Mouse (Mus musculus): ENCODE results near the gene Havcr2. TPM values are rescaled to one million over a fixed set of nuclear protein-coding genes. Genes with fewer than 3 reads are reported as not detected.

Gene Havcr2
- total and polyA plus RNA-seq, 3 experiments: 1.3 to 2.1 TPM; not detected in 1

DNA sequence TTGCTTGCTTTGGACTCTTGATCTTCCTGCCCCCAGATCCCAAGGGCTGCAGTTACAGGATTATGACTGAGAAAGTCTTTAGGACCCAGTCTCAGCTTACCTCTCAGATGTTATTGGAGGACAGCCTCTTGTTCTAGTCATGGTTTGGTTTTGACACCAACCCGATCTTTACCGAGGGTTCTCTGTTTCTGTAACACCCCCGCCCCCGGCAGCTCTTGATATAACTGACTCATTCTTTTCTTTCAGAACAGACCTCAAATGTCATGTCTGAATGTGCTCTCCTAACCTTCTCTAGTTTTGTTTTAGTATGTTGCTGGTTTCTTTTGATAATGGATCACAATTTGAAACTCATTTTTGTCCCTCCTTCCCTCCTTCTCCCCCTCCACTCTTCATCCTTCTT is 19.5 kb downstream of the Havcr2 start:
- Histone ChIP-seq H3K27me3 (ENCODE audit: control insufficient read depth in 1 of 2, insufficient read depth in 2 of 2, low read length in 2 of 2) (no peaks in the 10 kb centered on the region), H3K36me3 (ENCODE audit: control insufficient read depth in 1 of 2, insufficient read depth in 2 of 2, low read length in 2 of 2) (no peaks in the 10 kb centered on the region; a peak in 1 of 4 replicates), H3K79me2 (ENCODE audit: control insufficient read depth, insufficient read depth, low read length, poor library complexity) (no peaks in the 10 kb centered on the region), H3K27ac (ENCODE audit: control insufficient read depth, low read depth, low read length) (no peak overlapping the region), H3K4me1 (ENCODE audit: control insufficient read depth in 1 of 2, insufficient read depth in 2 of 2, low read length in 2 of 2) (no peaks in the 10 kb centered on the region), H3K4me3 (ENCODE audit: control insufficient read depth in 1 of 2, insufficient read depth in 1 of 2, low read depth in 2 of 2, low read length in 2 of 2) (no peak overlapping the region), H3K9ac (ENCODE audit: control insufficient read depth, low read depth, low read length, poor library complexity, severe bottlenecking) (no peak overlapping the region), H3K9me3 (replicated peaks; ENCODE audit: insufficient read depth, low read length) (no peaks in the 10 kb centered on the region)
- TF ChIP-seq MXI1 (IDR thresholded peaks at IDR 0.05; ENCODE audit: low read depth, low read length): no peak
- no peak for TF ChIP-seq GATA1 (IDR thresholded peaks at IDR 0.05; ENCODE audit: low read depth, low read length)
- TF ChIP-seq CHD1 (IDR thresholded peaks at IDR 0.05; ENCODE audit: low read depth, low read length): no peak
- no peak for DNase-seq (ENCODE audit: low read depth, low spot score)

DNA sequence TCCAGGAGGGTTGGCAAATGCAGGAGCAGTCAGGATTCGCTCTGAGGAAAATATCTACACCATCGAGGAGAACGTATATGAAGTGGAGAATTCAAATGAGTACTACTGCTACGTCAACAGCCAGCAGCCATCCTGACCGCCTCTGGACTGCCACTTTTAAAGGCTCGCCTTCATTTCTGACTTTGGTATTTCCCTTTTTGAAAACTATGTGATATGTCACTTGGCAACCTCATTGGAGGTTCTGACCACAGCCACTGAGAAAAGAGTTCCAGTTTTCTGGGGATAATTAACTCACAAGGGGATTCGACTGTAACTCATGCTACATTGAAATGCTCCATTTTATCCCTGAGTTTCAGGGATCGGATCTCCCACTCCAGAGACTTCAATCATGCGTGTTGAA is 24.6 kb downstream of the Havcr2 start:
- Histone ChIP-seq H3K9me3 (replicated peaks; ENCODE audit: insufficient read depth, low read length) (no peaks in the 10 kb centered on the region), H3K36me3 (ENCODE audit: control insufficient read depth in 1 of 2, insufficient read depth in 2 of 2, low read length in 2 of 2) (no peaks in the 10 kb centered on the region; a peak in 1 of 4 replicates), H3K79me2 (ENCODE audit: control insufficient read depth, insufficient read depth, low read length, poor library complexity) (no peaks in the 10 kb centered on the region), H3K4me1 (ENCODE audit: control insufficient read depth in 1 of 2, insufficient read depth in 2 of 2, low read length in 2 of 2) (no peaks in the 10 kb centered on the region), H3K27me3 (ENCODE audit: control insufficient read depth in 1 of 2, insufficient read depth in 2 of 2, low read length in 2 of 2) (peaks cover 0 to 2% of the 10 kb centered on the region in 2 experiments; a peak in 1 of 4 replicates), H3K9ac (ENCODE audit: control insufficient read depth, low read depth, low read length, poor library complexity, severe bottlenecking) (no peak overlapping the region), H3K27ac (ENCODE audit: control insufficient read depth, low read depth, low read length) (no peak overlapping the region), H3K4me3 (ENCODE audit: control insufficient read depth in 1 of 2, insufficient read depth in 1 of 2, low read depth in 2 of 2, low read length in 2 of 2) (no peak overlapping the region)
- no peak for DNase-seq (ENCODE audit: low read depth, low spot score)
- TF ChIP-seq ZC3H11A (IDR thresholded peaks at IDR 0.05; ENCODE audit: low read depth, low read length): no peak

DNA sequence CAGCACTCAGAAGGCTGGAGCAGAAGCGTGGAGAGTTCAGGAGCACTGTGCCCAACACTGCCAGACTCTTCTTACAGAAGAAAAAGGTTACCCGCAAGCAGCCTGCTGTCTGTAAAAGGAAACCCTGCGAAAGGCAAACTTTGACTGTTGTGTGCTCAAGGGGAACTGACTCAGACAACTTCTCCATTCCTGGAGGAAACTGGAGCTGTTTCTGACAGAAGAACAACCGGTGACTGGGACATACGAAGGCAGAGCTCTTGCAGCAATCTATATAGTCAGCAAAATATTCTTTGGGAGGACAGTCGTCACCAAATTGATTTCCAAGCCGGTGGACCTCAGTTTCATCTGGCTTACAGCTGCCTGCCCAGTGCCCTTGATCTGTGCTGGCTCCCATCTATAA is 25.8 kb downstream of the Havcr2 start:
- Histone ChIP-seq H3K79me2 (ENCODE audit: control insufficient read depth, insufficient read depth, low read length, poor library complexity) (no peaks in the 10 kb centered on the region), H3K36me3 (ENCODE audit: control insufficient read depth in 1 of 2, insufficient read depth in 2 of 2, low read length in 2 of 2) (no peaks in the 10 kb centered on the region), H3K4me1 (ENCODE audit: control insufficient read depth in 1 of 2, insufficient read depth in 2 of 2, low read length in 2 of 2) (no peaks in the 10 kb centered on the region), H3K27ac (ENCODE audit: control insufficient read depth, low read depth, low read length) (no peak overlapping the region), H3K9ac (ENCODE audit: control insufficient read depth, low read depth, low read length, poor library complexity, severe bottlenecking) (no peak overlapping the region), H3K4me3 (ENCODE audit: control insufficient read depth in 1 of 2, insufficient read depth in 1 of 2, low read depth in 2 of 2, low read length in 2 of 2) (no peak overlapping the region), H3K27me3 (ENCODE audit: control insufficient read depth in 1 of 2, insufficient read depth in 2 of 2, low read length in 2 of 2) (peaks cover 0 to 2% of the 10 kb centered on the region in 2 experiments; a peak in 2 of 4 replicates), H3K9me3 (replicated peaks; ENCODE audit: insufficient read depth, low read length) (no peaks in the 10 kb centered on the region)
- TF ChIP-seq RCOR1 (IDR thresholded peaks at IDR 0.05; ENCODE audit: low read depth, low read length): no peak
- no peak for TF ChIP-seq ETS1 (IDR thresholded peaks at IDR 0.05; ENCODE audit: low read depth, low read length)
- no peak for TF ChIP-seq JUND (IDR thresholded peaks at IDR 0.05; ENCODE audit: low read depth, low read length)
- no peak for TF ChIP-seq SIN3A (IDR thresholded peaks at IDR 0.05; ENCODE audit: low read length)
- DNase-seq (ENCODE audit: low read depth, low spot score): no peak

DNA sequence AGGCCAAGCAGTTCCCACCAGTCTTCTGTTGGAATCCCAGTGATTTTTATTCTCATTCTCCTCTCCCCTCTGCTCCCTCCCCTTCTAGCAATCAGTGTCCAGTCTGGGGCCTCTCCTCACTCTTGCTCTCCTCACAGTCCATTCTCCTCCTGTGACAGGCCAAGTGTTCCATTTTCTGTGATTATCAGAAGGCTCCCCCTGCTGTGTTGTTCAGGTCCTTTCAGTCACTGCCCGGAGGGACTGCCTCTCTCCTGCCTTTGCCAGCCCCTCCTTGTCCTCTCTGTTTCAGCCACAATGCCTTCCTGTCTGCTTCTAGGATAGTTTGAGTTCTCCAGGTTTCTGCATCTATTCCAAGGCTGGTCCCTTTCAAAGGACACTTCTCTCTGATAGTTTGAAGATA is 33.5 kb downstream of the Havcr2 start:
- no peak for TF ChIP-seq ZMIZ1 (IDR thresholded peaks at IDR 0.05; ENCODE audit: low read depth, low read length)
- TF ChIP-seq SMC3 (IDR thresholded peaks at IDR 0.05; ENCODE audit: low read depth, low read length): 0 out of 2 replicates have a peak, but pooled peaks have one; percentile 16
- no peaks in the 10 kb centered on the region for H3K79me2 ChIP-seq (ENCODE audit: control insufficient read depth, insufficient read depth, low read length, poor library complexity)

More for the DNA sequence above, 33.5 kb downstream of the Havcr2 start:
- no peak overlapping the region for H3K9ac ChIP-seq (ENCODE audit: control insufficient read depth, low read depth, low read length, poor library complexity, severe bottlenecking)
- no peaks in the 10 kb centered on the region for H3K9me3 ChIP-seq (replicated peaks; ENCODE audit: insufficient read depth, low read length)
- no peak for DNase-seq (ENCODE audit: low read depth, low spot score)
- no peaks in the 10 kb centered on the region for H3K36me3 ChIP-seq (ENCODE audit: control insufficient read depth in 1 of 2, insufficient read depth in 2 of 2, low read length in 2 of 2)
- no peak overlapping the region for H3K4me3 ChIP-seq (ENCODE audit: control insufficient read depth in 1 of 2, insufficient read depth in 1 of 2, low read depth in 2 of 2, low read length in 2 of 2)
- H3K27ac ChIP-seq (ENCODE audit: control insufficient read depth, low read depth, low read length): no peak overlapping the region
- peaks cover 2 to 8% of the 10 kb centered on the region in 2 experiments for H3K27me3 ChIP-seq (ENCODE audit: control insufficient read depth in 1 of 2, insufficient read depth in 2 of 2, low read length in 2 of 2)
- H3K4me1 ChIP-seq (ENCODE audit: control insufficient read depth in 1 of 2, insufficient read depth in 2 of 2, low read length in 2 of 2): no peaks in the 10 kb centered on the region
